Mouse (Mus musculus): ENCODE measurements at regions not wholly inside any gene's neighbourhood (a gene's known extent, or its start where the extent isn't known, plus 50 kb on each side); places are given as distances from the start of the nearest gene placed in this dataset.

- DNase-seq: no peak
- intact Hi-C loops (cut with DNase I): no loop called here
These were observed 71.3 kb downstream of the Cdc7 start for GRCm38 (mm10) chr5:107035376-107035775.

GRCm38 (mm10) chr5:107035782-107036181, 71.7 kb downstream of the Cdc7 start:
- no peak for DNase-seq
- intact Hi-C loops (cut with DNase I): no loop called here

GRCm38 (mm10) chr5:107036475-107036874, 72.4 kb downstream of the Cdc7 start:
- DNase-seq: no peak
- intact Hi-C loops (cut with DNase I): no loop called here

- intact Hi-C loops (cut with DNase I): no loop called here
These were observed 73.0 kb downstream of the Cdc7 start for GRCm38 (mm10) chr5:107037087-107037486.

GRCm38 (mm10) chr5:107039340-107039739, 75.2 kb downstream of the Cdc7 start:
- intact Hi-C loops (cut with DNase I): no loop called here
- no peak for DNase-seq

More at GRCm38 (mm10) chr5:107037087-107037486, 73.0 kb downstream of the Cdc7 start:
- DNase-seq: no peak

GRCm38 (mm10) chr5:107039956-107040355, 75.8 kb downstream of the Cdc7 start:
- intact Hi-C loops (cut with DNase I): no loop called here
- DNase-seq: no peak

GRCm38 (mm10) chr5:107040489-107040888, 76.4 kb downstream of the Cdc7 start:
- DNase-seq: no peak
- intact Hi-C loops (cut with DNase I): no loop called here

- no peak for DNase-seq
- intact Hi-C loops (cut with DNase I): no loop called here
These were observed 81.0 kb downstream of the Cdc7 start for GRCm38 (mm10) chr5:107045163-107045562.

- DNase-seq: peak; percentile 27 to 33
- intact Hi-C loops (cut with DNase I): no loop called here
These were observed 82.4 kb downstream of the Cdc7 start for GRCm38 (mm10) chr5:107046501-107046931.

- DNase-seq: no peak
These were observed 84.5 kb downstream of the Cdc7 start for GRCm38 (mm10) chr5:107048607-107049006.

GRCm38 (mm10) chr5:107050076-107050475, 86.0 kb downstream of the Cdc7 start:
- intact Hi-C loops (cut with DNase I): loop anchor here (5.0 kb wide), 1 partner anchor 53 kb away; no protein-coding TSS in a partner anchor
- DNase-seq: no peak

More at GRCm38 (mm10) chr5:107048607-107049006, 84.5 kb downstream of the Cdc7 start:
- intact Hi-C loops (cut with DNase I): no loop called here

- intact Hi-C loops (cut with DNase I): loop anchor here (5.0 kb wide), 1 partner anchor 55 kb away; no protein-coding TSS in a partner anchor
- DNase-seq: no peak
These were observed 87.7 kb downstream of the Cdc7 start for GRCm38 (mm10) chr5:107051868-107052267.

- intact Hi-C loops (cut with DNase I): loop anchor here (5.0 kb wide), 1 partner anchor 58 kb away; no protein-coding TSS in a partner anchor
These were observed 90.9 kb downstream of the Cdc7 start for GRCm38 (mm10) chr5:107054900-107055452.

GRCm38 (mm10) chr5:107055455-107055854, 91.3 kb downstream of the Cdc7 start:
- intact Hi-C loops (cut with DNase I): no loop called here
- DNase-seq: no peak

More at GRCm38 (mm10) chr5:107054900-107055452, 90.9 kb downstream of the Cdc7 start:
- no peak for DNase-seq
